Mouse (Mus musculus) megakaryocyte, adult 5-6 weeks (primary cell): Measurements from ENCODE around the gene Map2k7. TPM values are rescaled to one million over a fixed set of nuclear protein-coding genes. Genes with fewer than 3 reads are reported as not detected.
A peak's percentile ranks its signal among the peaks of the same experiment; 100 is the strongest.
"Not testable (repeated sequence)": the region's sequence is repeated elsewhere in the genome, so short reads cannot be mapped to it uniquely, and the experiment has no call there.

Experiments used
- ATAC-seq: 2 replicates; pipeline ENCODE4 v1.8.0; 2016; ENCODE audit warnings: mild to moderate bottlenecking, inconsistent platforms; ENCODE audit not compliant: poor library complexity, severe bottlenecking
- total RNA-seq, 2 experiments: library from RNA; stranded (forward) in 1 of 2; stranded (reverse) in 1 of 2; fragments of 153-499, 151-499 nt in 1 of 2; fragments of 221-1000, 200-1000 nt in 1 of 2; gene quantifications; 2 replicates each; pipeline versions ENCODE4 v1.2.3 to v1.2.4; 2015 to 2017

Map2k7 gene
- total RNA-seq, 2 experiments from 2014 or later = 24.6 to 27.1 TPM

- ATAC-seq = no peak
These were observed 12.2 kb upstream of the Map2k7 start for GRCm38 (mm10) chr8:4226323-4226722.

GRCm38 (mm10) chr8:4226739-4227347 lies 11.7 kb upstream of the Map2k7 start, which contains the start of gene Lrrc8e:
Gene Lrrc8e (plus strand): TSS chr8:4226827.
- no peak for ATAC-seq

GRCm38 (mm10) chr8:4227919-4228318 lies 10.6 kb upstream of the Map2k7 start:
- no peak for ATAC-seq

GRCm38 (mm10) chr8:4229784-4230183 lies 8.8 kb upstream of the Map2k7 start:
- no peak for ATAC-seq

- no peak for ATAC-seq
These were observed 7.8 kb upstream of the Map2k7 start for GRCm38 (mm10) chr8:4230612-4231351.

- ATAC-seq = no peak
These were observed 616 bp upstream of the Map2k7 start for GRCm38 (mm10) chr8:4237814-4238433.

GRCm38 (mm10) chr8:4239193-4239890 lies 802 bp downstream of the Map2k7 start:
- peak; percentile 26 for ATAC-seq

GRCm38 (mm10) chr8:4245061-4245460 lies 6.5 kb downstream of the Map2k7 start:
- ATAC-seq = no peak

GRCm38 (mm10) chr8:4245737-4246136 lies 7.2 kb downstream of the Map2k7 start:
- no peak for ATAC-seq

- ATAC-seq = no peak
These were observed 8.7 kb downstream of the Map2k7 start for GRCm38 (mm10) chr8:4247241-4247640.

GRCm38 (mm10) chr8:4247951-4248540 lies 9.5 kb downstream of the Map2k7 start, which contains the start of gene Tgfbr3l:
Gene Tgfbr3l (plus strand): TSS chr8:4248214.
- ATAC-seq = no peak

- no peak for ATAC-seq
These were observed 10.7 kb downstream of the Map2k7 start for GRCm38 (mm10) chr8:4249213-4249612.

GRCm38 (mm10) chr8:4250306-4250970 lies 11.9 kb downstream of the Map2k7 start:
- peak; percentile 73 for ATAC-seq

- ATAC-seq = no peak
These were observed 13.7 kb downstream of the Map2k7 start for GRCm38 (mm10) chr8:4252116-4252760.

- ATAC-seq = peak; percentile 90
These were observed 14.6 kb downstream of the Map2k7 start, which contains the start of gene Snapc2 for GRCm38 (mm10) chr8:4252934-4253841. Gene Snapc2 (plus strand): TSS chr8:4253080.

GRCm38 (mm10) chr8:4254001-4254400 lies 15.5 kb downstream of the Map2k7 start:
- no peak for ATAC-seq

- not testable (repeated sequence) for ATAC-seq
These were observed 16.9 kb downstream of the Map2k7 start for GRCm38 (mm10) chr8:4255471-4255870.

GRCm38 (mm10) chr8:4256911-4257310 lies 18.4 kb downstream of the Map2k7 start:
- ATAC-seq = no peak

GRCm38 (mm10) chr8:4257350-4257749 lies 18.8 kb downstream of the Map2k7 start:
- ATAC-seq = no peak
